Mouse (Mus musculus) layer of hippocampus, adult 9-11 months (tissue): ENCODE results near the gene Kirrel3.
A peak's percentile ranks its signal among the peaks of the same experiment; 100 is the strongest.

ENCODE experiments used
- DNase-seq: peaks from one replicate; pipeline ENCODE4 v3.0.0; 2022

Kirrel3 gene

DNA sequence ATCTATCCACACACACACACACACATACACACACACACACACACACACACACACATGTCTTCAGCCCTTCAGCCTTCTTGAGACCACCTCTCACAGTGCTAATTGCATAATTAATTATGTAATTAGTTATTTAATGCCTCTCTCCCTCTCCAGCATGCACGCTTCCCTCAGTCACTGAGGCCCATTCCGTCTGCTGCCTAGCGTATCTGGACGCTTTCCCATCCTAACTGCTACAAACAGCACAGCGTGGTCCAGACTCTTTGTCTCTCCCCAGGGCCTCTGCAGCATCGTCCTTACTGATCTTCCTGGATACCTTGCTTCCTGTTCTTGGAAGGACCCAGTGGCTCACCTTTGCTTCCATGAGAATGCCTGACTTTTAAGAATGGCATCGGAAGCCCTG lies 270.4 kb downstream of the Kirrel3 start:
- DNase-seq, result peak; percentile 38

DNA sequence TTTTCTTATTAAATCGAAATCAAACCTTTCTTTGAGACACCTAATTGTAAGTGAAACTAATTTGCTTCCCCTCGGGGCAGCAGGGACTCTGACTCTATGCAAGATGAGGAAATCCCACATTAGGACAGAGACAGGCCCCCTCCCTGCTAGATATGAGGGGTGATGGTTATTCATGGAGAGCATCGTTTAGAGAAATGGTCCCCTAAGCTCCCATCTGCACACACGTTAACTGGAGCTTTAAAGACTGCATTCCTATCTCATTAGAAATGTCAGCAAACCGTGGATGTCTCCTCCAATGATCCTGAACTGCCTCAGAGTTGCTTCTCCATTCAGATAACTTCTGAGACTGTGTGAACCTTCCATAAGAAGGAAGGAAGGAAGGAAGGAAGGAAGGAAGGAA lies 273.2 kb downstream of the Kirrel3 start:
- no peak for DNase-seq

DNA sequence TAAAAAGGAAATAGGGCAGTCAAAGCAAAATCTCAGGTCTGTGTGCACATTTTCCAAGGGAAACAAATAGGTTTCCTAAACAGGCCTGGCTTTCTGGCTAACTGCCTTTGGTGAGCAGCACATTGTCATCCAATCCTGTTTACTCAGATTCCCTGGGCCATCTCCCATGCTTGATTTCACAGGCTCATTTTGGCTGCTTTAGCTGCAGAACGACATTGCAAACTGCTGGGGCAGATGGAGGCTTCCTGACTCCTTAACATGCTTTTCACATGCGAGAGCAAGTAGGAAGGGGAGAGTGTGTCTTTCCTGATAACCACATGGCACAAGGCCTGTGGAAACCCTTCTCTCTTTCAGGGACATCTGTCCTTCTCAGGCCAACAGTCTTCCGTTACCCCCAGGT lies 274.8 kb downstream of the Kirrel3 start:
- DNase-seq, result peak; percentile 56

DNA sequence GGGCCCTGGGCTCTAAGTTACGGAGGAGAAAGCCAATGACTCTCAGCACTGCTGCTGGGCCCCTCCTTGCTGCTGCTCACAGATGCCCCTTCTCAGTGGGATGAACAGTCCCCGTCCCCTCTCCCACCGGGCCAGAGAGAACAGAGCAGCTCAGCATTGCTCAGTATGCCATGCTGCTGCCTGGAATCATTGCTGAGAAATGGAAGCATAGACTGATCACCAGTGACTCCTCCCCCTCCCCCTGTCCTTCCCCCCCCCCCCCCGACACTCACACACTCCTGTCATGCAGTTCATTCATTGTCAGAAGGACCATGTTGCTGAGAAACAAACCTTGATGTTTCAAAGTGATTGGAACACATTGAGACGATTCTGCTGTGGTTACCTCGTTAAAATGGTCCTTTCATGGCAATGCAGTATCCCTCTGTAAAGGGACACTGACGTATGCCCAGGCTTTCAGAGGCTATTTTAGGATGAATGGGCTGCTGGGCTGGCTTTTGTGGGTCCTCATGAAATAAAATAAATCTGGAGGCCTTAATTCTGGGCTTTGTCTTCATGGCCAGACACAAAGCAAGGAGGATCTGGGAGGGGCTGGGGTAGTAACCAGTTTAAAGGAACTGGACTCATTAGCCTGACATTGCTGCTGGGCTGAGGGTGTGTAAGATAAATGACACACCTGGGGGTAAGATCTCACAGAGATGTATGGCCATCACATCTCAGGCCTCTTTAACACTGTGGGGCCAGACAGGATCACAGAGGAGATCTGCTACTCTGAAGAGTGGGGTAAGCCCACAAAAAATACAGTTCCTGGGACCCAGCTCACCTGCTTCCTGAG lies 281.3 kb downstream of the Kirrel3 start:
- DNase-seq, result no peak

DNA sequence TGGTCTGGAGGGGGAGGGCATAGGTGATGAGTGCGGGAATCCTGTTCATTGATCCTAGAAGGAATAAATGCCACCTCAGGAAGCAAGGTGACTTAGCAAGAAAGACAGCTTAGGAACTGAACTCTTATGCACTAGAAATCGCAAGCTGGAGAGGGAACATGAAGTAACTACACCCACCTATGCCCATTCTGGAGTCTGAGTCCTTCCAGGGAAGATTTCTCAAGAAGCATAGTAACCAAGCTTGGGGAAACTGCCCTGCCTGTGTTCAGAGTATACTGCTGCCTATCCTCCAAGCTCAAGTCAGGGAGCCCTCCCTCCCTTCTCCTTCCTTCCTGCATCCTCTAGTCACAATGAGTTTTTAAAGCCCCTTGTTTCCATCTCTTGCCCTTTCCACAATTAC lies 283.3 kb downstream of the Kirrel3 start:
- no peak for DNase-seq

DNA sequence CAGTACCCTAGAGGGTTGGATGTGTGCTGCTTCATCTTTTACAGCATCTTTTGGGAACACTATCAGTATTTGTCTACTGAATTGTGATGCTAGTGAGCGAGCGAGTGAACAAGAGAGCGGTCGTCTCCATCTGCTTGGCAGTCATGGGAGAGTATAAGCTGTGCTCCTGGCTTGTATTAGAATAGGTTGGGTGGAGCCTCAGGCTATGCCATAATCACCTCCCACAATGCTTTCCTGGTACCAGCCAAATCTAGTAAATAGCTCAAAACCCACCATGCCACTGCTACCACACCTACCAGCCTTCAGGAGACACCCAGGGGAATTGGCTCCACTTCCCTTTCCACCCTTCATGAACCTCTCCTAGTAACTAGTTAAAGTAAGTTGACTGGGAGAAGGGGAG lies 285.3 kb downstream of the Kirrel3 start:
- DNase-seq, result no peak

DNA sequence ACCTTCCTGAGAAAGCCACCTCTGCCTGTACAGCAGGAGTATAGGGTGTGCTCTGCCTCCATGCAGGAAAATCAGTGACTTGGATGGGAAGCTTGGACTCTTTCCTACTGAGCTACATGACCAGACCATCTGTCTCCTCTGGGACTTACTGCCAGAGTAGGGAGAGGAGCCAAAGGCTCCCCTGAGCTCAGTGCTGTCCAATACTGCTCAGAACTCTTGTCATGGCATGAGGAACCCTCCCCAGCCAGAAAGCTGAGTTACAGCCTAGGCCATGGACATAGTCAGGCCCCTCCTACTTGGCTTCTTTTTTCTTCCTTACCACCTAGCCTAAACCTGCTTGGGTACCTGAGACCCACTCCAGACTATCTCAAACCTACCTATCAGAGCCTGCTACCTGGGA lies 285.7 kb downstream of the Kirrel3 start:
- no peak for DNase-seq

DNA sequence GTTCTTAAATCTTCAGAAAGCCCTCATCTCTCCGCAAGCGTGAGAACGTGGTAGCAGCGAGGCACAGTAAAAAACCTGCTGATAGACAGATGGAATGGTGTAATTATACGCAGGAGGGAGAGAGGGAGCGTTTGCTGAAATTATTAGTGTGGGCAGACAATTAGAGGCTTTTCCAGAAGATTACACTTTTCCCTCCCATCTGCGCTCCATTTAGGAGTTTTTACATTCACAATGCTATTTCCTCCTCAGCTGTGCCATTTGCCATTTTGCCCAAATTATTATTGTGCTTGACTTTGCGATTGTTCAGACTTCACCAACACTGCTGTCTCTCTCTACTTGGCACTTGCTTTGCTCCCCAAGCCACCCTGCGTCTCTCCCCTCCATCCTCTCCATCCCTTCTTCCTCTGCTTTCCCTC lies 286.3 kb downstream of the Kirrel3 start:
- peak; percentile 74 for DNase-seq

DNA sequence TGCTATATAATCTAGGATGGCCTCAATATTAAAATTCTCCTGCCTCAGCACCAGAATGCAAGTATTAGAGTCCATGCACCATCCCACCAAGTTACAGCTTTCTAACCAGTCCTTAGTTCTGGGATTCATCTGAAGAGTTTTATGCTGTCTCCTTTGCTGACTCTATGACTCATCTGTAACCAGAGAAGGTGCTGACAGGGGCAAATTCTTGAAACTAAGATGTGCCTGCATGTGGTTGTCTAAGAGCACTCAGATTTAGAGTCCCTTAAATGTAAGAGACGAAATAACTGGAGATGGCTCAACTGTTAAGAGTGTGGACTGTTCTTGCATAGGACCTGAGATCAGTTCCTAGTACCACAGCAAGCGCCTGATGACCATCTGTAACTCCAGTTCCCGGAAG lies 295.7 kb downstream of the Kirrel3 start:
- no peak for DNase-seq

DNA sequence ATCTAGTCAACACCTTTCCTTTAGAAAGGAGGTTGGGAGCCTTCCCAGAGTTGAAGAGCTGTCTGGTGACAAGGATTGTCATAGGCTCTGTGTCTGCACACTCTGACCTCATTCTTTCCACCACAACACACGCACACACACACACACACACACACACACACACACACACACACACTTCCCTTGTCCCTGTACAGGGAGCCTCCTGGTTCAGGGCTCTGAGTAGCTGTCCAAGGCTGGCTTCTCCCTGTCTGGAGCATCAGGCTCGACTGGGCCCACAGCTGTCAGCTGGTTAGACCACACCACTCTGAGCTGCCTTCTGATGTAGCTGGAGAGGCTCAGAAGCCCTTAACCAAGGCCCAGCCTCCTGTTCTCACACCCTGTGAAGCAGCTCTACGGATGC lies 302.2 kb downstream of the Kirrel3 start:
- no peak for DNase-seq

DNA sequence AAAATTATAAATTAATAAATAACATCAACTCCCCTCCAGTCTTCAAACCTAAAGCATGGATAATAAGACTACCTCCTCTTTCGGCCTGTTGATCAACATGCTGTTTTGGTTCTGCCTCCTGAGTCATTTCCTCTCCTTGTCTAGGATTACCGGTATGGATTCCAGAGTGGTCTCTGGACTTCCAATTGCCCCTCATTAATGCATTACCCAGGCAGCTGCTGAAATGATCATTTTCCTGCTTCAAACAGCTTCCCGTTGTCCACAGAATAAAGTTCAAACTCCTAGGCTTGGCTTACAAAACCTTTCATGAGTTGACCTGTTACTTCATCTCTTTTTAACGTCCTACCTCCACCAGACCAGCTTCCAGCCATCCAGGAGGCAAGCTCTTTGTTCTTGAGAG lies 309.5 kb downstream of the Kirrel3 start:
- no peak for DNase-seq

DNA sequence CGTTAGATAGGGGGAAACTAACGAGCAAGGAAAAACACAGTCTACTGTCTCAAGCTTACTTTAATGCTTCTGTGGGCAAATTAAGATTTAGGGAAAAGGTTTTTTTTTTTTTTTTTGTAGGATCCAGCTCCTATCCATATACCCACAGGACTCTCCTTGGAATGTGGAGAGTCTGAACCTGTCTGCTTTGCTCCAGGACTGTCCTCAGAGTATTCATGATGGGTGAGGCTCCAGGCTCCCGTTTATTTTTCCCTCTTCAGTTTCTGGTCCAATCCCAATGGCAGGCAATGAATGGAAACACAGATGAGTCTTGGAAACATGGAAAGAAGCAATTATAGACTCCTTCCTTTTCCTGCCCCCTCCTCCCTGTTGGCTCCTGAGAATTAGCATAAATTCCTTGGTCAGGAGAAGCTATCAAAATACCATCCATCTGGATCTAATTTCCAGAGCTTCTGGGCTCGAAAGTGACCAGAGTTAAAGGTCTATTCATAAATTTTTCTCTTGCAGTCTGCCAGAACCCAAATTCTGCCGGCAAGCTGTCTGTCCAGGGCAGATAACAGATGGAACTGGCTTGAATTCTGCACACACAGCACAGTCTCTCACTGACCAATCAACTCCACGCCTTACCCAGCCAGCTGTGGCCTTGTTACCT lies 312.1 kb downstream of the Kirrel3 start:
- DNase-seq, result no peak

DNA sequence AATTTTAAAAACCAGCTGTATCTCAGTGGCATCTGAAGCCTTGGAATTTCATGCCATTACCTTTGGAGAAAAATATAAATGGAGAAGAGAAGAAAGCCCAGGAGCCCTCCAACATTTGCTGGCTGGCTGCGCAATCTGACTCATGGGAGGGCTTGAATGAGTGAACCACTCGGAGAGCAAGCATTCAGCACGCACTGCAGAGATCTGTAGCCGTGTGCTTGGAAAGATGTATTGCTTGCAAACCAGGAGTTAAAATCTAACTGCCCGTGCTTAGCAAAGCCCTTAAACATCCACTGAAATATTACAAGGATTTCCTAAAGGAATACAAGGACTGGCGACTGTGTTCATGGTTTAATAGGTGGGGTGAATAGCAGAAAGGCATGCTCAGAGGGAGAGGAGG lies 316.0 kb downstream of the Kirrel3 start:
- no peak for DNase-seq

DNA sequence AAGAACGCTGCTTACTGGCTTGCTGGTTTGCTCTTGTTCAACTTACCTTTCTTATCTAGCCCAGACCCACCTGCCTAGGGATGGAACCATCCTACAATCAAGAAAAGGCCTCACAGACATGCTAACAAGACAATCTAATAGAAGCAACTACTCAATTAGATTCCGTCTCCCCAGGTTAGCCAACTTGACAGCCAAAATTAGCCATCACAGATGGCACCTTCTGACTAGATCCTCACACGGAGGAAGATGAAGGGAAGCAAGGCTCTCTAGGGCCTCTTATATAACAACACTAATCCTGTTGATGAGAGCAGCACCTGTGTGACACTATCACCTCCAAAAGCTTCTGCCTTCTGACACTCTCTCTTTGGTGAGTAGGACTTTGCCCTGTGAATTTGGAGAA lies 321.2 kb downstream of the Kirrel3 start:
- DNase-seq, result no peak

DNA sequence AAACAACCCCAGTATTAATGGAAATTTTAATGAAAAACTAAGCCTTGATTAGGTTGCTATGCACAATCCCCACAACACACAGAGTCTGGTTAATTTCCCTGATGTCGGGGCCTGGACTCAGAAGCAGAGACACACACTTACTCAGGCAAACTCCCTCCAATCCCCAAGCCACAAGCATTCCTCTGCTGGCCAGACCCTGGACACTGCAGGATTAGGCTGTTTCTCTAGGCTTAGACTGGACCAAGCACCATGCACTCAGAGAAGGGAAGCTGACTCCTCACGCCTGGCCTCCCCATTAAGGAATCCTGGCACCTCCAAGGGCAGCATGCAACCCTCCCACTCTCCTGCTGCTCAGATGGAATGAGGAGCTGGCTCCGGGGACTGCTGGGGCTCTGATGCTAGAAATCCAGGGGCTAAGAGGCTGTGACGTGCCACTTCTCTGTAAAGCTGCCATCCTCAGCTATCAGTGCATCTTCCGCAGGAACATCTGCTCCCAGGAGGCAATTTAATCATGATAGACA lies 324.4 kb downstream of the Kirrel3 start:
- DNase-seq, result peak; percentile 43

DNA sequence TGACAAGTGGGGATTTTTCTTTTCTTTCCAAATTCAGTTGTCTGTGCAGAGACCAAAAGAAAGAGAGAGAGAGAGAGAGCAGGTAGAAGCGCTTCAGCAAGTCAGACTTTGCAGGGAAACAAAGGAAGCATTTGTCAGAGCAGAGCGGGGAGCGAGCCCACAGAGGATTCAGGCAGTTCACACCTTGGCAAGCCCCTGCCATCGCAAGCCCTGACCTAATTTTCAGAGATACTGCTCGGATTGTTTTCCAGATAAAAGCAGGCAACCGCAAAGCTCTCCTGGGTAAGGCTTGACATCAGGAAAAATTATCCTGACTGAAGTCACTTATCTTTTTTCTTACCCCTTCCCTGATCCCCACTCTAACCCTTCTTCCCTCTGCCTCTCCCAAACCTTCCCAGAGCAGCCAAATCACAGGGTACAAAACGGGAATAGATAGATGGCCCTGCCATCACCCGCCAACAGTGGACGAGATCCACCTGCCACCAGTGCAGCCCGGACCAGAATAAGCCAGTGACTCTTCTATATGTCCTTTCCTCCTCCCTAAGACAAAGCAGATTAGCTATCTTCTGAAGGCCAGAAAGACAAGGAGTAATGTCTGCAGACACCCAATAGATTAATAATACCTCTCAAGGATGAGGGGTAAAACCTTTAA lies 332.8 kb downstream of the Kirrel3 start:
- no peak for DNase-seq

DNA sequence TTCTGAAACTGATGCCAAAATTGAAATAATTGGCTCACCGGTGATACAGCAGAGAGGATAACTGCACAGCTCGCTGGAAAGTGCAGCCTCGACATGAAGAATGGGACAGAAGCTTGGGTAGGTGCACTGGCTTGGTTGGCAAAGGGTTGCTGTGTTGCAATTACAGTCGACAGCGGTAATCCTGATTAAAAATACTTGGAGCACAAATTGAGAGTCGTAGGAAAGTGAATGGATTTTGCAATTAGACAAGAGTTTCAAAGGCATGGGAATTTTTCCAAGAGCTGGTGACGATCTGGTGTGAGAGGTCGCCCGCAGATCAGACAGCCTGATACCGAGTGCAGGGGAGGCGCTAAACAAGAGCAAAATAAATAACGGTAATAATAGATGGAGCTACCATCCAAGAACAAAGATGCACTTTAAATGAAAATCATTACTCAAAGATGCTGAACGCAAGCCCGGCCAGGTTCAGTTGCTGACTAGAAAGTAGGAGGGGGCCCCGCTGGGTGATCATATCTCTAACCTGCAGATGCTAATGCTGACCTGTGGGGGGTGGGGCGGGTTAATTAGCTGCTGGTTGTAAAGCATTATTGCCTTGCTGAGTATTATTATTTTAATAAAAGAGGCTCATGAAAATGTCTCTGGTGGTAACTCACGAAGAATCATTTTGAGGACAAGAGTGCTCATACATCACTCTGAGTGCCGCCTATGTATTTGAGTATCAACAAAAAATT lies 338.8 kb downstream of the Kirrel3 start:
- DNase-seq, result peak; percentile 19

DNA sequence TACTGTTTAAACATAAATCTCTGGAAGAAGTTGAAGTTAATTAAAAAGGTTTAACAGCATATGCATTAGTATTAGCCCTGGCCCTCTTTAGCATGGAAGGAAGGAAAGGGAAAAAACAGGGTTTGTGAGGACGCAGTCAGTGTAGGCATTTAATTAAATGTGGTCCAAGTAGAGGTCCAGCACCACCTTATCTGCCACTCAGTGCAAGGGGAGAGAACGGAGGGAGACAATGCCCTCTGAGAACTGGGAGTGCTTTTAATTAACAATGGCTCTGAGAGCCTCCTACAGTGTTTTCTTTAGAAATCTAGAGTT lies 339.4 kb downstream of the Kirrel3 start:
- no peak for DNase-seq

DNA sequence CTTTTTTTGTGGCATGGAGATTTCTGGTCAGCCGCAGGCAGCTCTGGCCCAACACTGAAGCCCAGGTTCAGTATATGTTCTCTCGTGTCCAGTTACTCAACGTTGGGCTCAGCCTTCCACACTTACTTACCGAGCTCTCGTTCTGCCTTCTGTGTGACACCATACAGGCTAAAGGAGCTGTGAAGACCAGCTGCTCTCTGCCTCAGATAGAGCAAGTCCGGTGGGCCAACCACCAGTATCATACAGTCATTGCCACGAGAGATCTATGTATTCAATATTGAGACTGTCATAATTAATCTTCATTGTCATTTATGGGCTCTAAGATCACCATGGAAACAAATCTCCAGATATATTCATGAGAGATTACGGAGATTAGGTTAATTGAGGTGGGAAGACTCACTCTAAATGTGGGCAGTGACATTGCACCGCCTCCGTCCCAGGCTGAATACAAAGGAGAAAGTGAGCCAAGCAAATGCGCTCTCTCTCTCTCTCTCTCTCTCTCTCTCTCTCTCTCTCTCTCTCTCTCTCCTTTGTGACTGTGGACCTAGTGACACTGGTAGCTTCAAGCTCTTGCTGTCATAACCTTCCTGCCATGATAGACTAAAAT lies 339.8 kb downstream of the Kirrel3 start:
- DNase-seq, result no peak

DNA sequence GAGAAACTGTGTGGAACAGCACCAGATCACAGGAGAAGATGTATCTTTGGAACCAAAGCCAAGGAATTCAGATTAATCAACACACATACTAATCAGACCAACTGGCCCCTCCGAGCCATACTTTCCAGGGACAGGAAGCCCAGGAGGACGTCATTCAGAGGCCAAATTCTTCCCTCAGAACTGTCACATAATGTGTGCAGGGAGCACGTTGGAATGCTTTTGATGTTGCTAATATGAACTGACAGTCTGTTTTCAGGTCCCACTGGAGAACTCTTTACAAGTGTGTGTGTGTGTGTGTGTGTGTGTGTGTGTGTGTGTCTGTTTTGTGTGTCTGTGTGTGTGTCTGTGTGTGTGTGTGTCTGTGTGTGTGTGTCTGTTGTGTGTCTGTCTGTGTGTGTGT lies 345.0 kb downstream of the Kirrel3 start:
- DNase-seq, result no peak

DNA sequence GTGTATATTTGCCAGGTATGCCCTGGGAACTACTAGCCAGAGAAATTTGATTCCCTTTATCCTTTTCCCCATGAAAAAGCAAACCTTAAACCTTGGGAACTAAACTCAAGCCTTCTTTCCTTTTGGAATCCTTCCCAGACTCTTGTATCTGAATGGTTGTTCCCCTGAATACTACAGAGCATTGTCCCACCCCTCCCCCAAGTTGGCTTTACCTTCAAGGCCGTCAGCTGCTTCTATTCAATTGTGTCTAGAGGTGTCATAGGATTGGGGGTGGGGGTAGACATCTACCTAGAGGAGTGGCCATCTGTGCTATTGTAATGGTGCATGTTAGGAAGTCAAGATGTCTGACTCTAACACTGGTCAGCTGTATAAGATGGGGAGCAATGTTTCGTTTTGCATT lies 351.1 kb downstream of the Kirrel3 start:
- no peak for DNase-seq

DNA sequence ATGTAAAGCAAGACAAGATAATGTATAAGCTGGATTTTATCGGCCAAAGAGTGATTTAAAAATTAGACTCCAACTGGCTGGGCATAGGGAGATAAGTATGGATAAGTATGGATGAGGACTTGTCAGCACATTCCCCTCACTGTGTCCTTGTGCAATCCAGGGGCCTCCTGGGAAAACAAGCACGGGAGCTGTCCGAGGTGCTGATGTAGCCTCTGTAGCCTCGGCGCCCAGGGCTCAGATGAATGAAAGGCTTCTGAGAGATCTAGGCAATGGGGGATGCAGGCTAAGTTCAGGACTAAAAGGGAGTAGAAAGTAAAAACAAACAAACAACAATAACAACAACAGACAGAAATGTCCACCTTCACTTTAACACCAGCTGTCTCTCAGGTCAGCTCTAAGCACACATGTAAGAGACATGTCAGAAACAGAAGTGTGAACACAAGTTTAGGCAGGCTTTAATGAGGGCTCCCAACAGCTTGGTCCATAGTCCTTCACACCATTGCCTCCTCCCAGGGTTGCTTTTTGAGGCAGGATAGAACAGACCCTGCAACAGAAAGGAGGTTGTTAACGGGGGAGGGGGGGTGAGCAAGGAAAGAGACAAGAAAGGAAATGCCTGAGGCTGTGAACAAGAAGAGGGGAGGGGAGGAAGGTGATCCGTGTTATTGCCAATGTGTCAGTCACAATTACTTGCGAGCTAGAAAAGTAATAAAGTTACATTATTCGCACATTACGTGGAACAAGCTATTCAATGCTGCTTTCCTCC lies 352.2 kb downstream of the Kirrel3 start:
- DNase-seq, result no peak
